Mouse (Mus musculus): ENCODE data around the gene Ugt1a1.

DNA sequence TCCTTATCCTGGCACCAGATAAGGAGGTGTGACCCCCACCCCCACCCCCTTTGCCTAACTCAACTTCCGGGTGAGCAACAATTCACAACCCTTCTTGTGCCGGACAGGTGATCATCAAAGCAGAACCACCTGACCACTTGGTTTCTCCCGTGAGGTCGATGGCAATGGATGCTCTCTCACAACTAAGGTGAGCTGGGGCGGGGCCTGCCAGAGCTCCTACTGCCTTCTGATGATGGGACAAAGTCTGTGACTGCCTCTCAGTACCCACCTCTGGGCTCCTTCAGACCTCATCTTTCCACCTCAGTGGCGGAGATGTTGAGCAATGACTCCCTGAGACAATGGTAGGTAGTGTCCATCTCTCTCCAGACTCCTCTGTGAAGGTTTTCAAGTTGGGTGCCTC lies 34.1 kb downstream of the Ugt1a1 start:
- TF ChIP-seq CTCF (IDR thresholded peaks at IDR 0.05; ENCODE audit: borderline replicate concordance, insufficient read depth, low read depth, low read length), result no peak
- TF ChIP-seq POLR2A (IDR thresholded peaks at IDR 0.05; ENCODE audit: borderline replicate concordance, insufficient read depth, low read length), result no peak

Measured in cerebellum, adult 2 months (tissue).